Mouse (Mus musculus): Measurements from ENCODE around the gene N4bp2.

The N4bp2 gene

DNA sequence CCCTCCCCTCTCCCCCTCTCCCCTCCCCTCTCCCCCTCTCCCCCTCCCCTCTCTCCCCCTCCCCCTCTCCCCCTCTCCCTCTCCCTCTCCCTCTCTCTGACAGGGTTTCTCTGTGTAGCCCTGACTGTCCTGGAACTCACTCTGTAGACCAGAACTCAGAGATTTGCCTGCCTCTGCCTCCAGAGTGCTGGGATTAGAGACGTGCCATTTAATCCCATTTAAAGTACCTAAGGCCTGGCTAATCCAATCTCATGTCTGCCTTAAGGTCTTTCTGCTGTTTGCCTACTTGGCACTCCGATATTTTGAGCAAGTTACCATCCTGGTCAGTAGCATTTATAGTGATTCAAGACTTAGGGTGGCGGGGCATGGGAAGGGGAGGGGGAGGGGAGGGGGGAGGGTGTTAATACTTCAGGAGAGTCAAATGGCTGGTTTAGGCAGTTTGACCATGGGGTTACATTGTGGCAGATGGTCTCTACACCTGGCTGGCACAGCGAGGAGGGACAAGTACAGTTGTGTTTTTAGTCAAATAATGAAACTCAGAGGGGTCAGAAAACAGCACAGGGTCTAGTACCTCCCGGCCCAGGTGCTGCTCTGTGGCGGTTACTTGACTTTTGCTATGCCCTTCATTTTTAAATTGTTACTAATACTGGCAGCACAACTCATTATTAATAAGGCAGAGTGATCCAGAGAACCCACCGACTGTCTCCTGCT, 99.1 kb downstream of the N4bp2 start:
- no peak for DNase-seq (ENCODE audit: low spot score in 2 of 2)

DNA sequence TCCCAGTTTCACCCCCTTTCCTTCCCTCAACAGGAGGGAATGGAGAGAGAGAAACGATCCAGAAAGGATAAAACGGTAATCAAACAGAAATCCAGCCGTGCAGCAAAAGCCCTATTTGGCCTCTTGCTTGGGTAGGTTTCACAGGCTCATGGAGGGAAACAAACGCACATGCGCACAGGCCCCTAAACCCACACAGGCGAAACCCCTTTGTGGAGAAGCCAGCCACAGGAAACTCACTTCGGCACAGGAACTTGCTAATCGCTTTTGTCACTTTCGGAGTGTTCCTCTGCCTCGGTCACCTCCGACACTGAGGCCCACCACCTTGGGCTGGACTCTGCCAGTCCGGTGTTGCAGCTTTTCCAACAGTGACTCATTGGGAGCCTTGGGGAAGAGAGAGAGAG, 100.0 kb downstream of the N4bp2 start:
- DNase-seq (ENCODE audit: low spot score in 2 of 2) = peak; percentile 36 to 37

DNA sequence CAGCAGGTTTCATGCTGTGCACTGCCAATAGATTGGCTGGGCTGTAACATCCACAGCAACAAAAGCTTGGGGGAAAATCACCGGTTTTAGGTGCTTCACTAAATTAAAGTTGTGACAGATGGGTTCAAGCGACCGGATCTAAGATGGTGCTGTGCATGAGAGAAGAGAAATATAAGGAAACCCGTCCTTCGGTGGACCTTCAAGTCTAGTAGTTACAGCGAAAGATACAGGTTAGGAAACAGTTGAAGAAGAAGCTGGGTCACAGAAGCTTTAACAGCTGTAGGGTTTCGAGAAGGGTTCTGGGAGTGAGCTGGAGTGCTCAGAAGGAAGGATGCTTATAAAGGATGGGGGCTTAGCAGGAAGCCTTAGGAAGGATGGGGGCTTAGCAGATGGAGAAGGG, 101.2 kb downstream of the N4bp2 start:
- no peak for DNase-seq (ENCODE audit: low spot score in 2 of 2)

DNA sequence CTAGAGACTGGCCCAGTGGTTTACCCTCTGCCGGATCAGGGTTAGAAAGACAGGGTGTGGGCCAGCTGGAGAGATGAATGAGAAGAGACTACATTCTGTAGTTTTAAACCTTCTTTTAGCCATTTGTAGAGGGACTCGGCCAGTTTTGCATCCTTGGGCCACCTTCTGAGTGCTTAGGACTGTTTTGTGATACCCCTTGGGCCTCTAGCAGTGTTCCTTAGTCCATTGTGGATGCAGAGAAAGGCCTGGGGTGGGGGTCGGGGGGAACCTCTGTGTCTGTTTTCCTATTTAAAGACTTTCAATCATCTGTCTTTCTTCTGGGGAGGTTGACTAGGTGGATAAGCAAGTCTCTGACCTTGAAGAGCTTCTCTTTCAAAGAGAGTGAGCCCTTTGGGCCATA, 101.6 kb downstream of the N4bp2 start:
- DNase-seq (ENCODE audit: low spot score in 2 of 2) = no peak

DNA sequence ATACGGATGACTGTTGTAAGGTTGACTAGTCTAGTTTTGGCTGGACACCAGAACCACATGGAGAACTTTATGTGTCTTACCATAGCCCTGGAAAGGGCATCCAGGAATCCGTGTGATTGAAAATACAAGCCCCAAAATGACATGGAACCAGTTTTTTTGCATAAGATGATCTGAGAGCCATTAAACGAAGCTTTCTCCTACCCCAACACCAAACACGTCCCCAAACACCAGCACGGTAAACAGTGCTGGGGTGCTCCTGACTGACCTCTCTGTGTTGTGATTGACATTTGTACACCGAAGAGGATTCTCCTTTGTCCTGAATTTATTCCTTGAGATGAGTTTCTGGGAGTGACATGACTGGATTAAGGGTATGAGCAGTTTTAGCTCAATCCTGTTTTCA, 103.3 kb downstream of the N4bp2 start:
- no peak for DNase-seq (ENCODE audit: low spot score in 2 of 2)

DNA sequence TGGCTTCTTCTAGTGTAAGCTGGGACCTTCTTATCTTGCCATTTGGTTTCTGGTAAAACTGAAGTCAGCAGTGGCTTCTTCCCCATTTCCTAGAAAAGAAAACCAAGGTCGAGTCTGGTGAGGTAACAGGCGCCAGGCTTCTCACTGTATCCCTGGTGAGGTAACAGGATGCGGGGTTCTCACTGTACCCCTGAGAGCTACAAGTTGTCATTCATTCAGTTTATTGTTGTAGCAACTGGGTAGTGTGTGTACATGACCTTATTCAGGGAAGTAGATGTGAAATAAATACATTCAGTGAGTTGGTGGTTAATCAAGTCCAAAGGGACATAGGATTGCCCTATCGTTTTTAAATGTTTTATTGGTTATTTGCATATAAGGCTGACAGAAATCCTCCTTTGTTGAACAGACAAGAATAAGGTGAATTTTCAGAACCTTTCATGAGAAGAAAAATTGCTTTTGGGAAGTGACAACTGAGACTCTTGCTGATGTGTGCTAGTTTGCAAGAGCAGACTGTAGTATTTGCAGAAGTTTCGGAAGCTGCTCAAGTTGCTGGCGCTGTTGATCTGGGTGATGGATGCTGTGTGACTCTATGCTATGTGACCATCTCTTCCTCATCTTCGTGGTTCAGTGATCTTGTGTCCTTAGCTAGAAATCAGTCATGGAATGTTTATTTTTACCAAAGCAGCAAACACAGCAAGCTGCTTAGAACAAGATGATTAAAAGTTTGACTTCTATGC, 104.2 kb downstream of the N4bp2 start:
- DNase-seq (ENCODE audit: low spot score in 2 of 2) = no peak

DNA sequence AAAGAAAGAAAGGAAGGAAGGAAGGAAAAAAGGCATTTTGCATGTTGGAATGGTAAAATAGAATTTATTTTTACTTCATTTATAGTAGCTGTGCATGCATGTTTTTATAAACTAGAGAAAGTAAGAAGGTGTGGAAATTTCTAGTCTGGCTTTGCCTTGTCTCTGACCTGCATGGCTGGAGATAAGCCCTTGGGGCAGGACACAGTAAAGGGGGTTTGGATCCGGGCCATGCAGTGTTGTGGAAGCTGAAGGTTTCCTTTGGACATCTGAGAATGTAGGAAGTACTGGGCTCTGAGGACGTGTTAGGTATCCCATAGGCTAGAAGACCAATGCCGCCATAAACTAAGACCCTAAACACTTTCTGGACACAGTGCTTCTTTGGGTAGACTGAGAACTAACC, 105.1 kb downstream of the N4bp2 start:
- DNase-seq (ENCODE audit: low spot score in 2 of 2) = no peak

DNA sequence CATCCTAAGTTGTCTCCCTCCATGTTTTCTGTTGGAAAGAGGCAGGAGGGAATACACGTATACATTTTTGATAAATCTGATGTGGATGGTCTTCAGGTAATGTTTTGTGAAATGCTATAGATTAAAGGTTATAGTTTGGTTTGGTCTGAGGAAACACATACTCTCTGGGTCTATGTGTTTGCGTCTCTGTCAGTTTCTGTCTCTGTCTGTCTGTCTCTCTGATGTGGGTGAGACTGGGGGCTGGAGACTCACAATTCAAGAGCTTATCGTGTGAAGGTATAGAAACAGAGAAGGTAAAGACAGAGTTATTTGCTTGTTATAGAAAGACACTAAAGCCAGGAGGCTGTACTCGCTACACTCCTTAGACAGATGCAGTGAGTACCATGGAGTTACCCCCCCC, 106.3 kb downstream of the N4bp2 start:
- no peak for DNase-seq (ENCODE audit: low spot score in 2 of 2)

DNA sequence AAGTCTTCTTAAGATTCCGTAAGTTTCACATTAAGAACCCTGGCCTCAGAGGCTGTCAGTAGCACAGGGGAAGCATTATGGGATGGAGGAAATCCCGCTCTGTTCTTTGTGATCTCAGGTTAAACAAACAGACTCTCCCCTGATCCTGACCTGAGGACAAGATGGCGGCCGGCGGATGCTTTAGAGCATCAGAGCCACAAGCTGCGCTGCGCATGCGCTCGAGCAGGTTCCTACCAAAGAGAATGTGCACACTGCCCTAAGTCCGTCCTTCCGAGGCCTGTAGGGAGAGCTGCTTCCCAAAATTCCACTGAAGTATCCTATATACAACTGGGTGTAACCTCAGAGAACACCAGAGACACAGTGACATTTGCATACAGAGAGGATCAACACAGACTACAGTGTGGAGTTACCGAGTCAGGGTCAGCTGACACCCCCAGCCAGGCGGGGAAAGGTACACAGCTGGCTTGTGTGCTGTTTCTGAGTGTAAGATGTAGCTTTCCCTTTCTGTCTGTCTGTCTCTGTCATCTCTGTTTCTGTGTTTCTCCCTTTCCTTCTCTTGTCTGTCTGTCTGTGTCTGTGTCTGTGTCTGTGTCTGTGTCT, 108.1 kb downstream of the N4bp2 start:
- no peak for DNase-seq (ENCODE audit: low spot score in 2 of 2)

DNA sequence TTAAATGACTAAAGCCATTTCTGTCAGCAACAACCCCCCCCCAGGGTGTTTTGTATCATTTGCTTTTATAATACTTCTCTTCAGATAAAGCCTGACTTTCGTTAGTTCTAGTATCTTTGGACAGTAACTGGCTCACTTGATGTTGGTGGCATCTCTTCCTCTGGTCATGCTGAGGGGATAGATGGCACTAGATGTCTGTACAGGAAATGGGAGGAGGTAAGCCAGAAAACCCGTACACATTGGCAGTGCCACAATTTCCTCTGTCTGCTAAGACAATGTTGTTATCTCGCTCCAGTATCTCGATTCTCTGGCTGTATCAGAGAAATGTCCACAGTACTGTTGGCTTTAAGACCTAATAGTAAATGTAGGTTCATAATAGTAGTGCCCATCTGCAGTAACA, 109.9 kb downstream of the N4bp2 start:
- DNase-seq (ENCODE audit: low spot score in 2 of 2) = no peak

DNA sequence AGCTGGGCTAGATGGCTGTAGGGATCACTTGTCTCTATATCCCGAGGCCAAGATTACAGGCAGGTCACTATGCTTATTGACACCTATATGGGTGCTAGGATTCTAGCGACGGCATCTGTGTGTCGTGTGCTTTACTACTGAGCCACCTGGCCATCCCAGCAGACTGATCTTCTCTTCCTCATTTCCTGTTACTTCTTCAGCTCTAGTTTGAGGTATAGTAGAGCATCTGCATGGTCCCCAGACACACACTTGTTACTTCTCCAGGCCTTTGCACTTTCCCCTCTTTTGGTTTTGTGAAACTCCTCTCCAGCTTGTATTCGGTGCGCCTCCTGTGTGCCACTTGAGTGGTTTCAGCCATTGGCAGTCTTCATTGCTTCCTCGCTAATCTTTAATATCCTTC, 111.9 kb downstream of the N4bp2 start:
- no peak for DNase-seq (ENCODE audit: low spot score in 2 of 2)

DNA sequence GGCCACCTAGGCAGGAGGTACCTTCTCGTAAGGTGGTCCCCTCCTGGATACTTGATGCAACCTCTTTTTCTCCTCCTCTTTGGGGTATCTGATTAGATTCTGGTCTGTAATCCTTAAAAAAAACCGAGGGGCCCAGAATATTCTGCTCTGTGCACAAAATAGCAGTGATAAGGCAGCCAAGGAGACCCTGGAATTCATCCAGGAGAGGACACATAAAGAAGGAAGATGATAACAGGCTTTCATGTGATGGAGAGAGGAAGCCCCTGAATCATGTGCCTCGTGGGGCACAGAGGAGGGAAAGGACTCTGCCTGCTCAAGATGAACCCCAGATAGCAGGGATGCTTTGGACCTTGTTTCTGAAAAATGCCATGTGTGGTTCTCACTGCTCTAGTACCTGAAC, 115.0 kb downstream of the N4bp2 start:
- no peak for DNase-seq (ENCODE audit: low spot score in 2 of 2)
